Mouse (Mus musculus) kidney, postnatal 0 days (tissue): ENCODE measurements around the gene Tbc1d20. TPM values are rescaled to one million over a fixed set of nuclear protein-coding genes. Genes with fewer than 3 reads are reported as not detected.
A peak's percentile ranks its signal among the peaks of the same experiment; 100 is the strongest.
"Not testable (repeated sequence)": the region's sequence is repeated elsewhere in the genome, so short reads cannot be mapped to it uniquely, and the experiment has no call there.

Experiments
- ATAC-seq: fragments of 200-750 bp; cut with Nextera tagmentation; replicated peaks from 2 replicates; pipeline ENCODE4 v1.8.0; 2017; ENCODE audit warnings: low read depth, moderate number of reproducible peaks, moderate TSS enrichment, moderate library complexity; ENCODE audit not compliant: low FRiP score
- DNase-seq: peaks from one replicate; pipeline ENCODE4 v3.0.0-alpha.2; 2016; ENCODE audit warnings: low spot score
- H3K27ac ChIP-seq: fragments of 300-500 bp; sonication (generic); 2 replicates; pipeline ENCODE4 v1.5.1; 2014; ENCODE audit warnings: mild to moderate bottlenecking
- H3K27me3 ChIP-seq: fragments of 300-500 bp; sonication (generic); 2 replicates; pipeline ENCODE4 v1.6.1; 2014; ENCODE audit warnings: low read length, mixed read lengths; ENCODE audit not compliant: insufficient read depth
- H3K36me3 ChIP-seq: fragments of 300-500 bp; sonication (generic); 2 replicates; pipeline ENCODE4 v1.6.1; 2014; ENCODE audit warnings: low read length, mixed read lengths; ENCODE audit not compliant: insufficient read depth
- H3K4me1 ChIP-seq: fragments of 300-500 bp; sonication (generic); replicated peaks from 2 replicates; pipeline ENCODE4 v1.6.1; 2014; ENCODE audit warnings: antibody characterized with exemption, low read length, mixed read lengths; ENCODE audit not compliant: insufficient read depth
- H3K4me2 ChIP-seq: fragments of 300-500 bp; sonication (generic); 2 replicates; pipeline ENCODE4 v1.6.1; 2014; ENCODE audit warnings: mild to moderate bottlenecking, low read length, moderate library complexity, mixed read lengths
- H3K4me3 ChIP-seq: fragments of 300-500 bp; sonication (generic); replicated peaks from 2 replicates; pipeline ENCODE4 v1.5.1; 2014; ENCODE audit warnings: low read depth, low read length
- H3K9ac ChIP-seq: fragments of 300-500 bp; sonication (generic); 2 replicates; pipeline ENCODE4 v1.6.1; 2014; ENCODE audit warnings: low read depth, low read length
- H3K9me3 ChIP-seq: fragments of 300-500 bp; sonication (generic); replicated peaks from 2 replicates; pipeline ENCODE4 v1.6.1; 2016; ENCODE audit warnings: low read length, inconsistent platforms, mixed read lengths
- CTCF ChIP-seq: IDR thresholded peaks from 2 replicates; pipeline ENCODE4 v1.5.1; 2016; ENCODE audit warnings: antibody characterized with exemption, low read depth, mild to moderate bottlenecking, moderate library complexity
- WGBS: fragments of 180-500 bp; shearing (Covaris S2); extraction: QIAGEN DNeasy Blood & Tissue Kit; methylation state at CpG from one replicate; pipeline ENCODE4 v1.1.7; 2014; 5-methylcytosine and 5-hydroxymethylcytosine counted together
- polyA plus RNA-seq: library from polyadenylated mRNA; unstranded; fragments of >200 nt; fragmentation: Nextera tagmentation; extraction: Ambion mirVana; gene quantifications from 2 replicates; pipeline ENCODE4 v1.2.1, GENCODE M21; 2015

The Tbc1d20 gene
- polyA plus RNA-seq, 1 experiment from 2014 or later = 30.4 TPM

DNA sequence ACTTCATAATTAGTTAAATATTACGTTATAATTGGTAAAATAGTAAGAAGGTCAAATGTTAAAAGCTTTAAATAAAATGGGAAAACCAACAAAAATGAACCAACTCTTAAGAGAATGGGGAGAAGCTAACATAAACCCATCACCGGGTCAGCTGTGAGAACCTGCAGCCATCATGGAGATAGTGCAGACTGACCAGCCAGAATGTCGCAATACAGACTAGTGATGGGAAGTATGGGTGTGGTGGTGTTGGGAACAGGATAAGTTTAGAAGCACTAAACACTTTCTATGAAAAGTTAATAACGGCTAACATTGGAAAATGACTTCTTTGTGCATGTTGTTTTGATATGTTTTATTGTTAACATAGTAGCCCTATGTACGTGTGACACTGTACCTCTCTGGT lies 6.1 kb upstream of the Tbc1d20 start:
- 89% methylated on average over 5 of the region's 5 CpGs for WGBS
- Histone ChIP-seq H3K9ac (no peak overlapping the region), H3K9me3 (no peaks in the 10 kb centered on the region), H3K27ac (no peak overlapping the region), H3K36me3 (peaks cover 27% of the 10 kb centered on the region; the same call in 1 of the 2 replicates), H3K4me3 (no peak overlapping the region), H3K4me1 (no peaks in the 10 kb centered on the region), H3K4me2 (no peak overlapping the region), H3K27me3 (no peaks in the 10 kb centered on the region)
- TF ChIP-seq CTCF = no peak
- DNase-seq (no peak), ATAC-seq (no peak)

- no peak overlapping the region for H3K9ac ChIP-seq
- no peak for DNase-seq
- H3K27me3 ChIP-seq = no peaks in the 10 kb centered on the region
- no peak overlapping the region for H3K4me2 ChIP-seq
- H3K4me1 ChIP-seq = no peaks in the 10 kb centered on the region
- H3K9me3 ChIP-seq = no peaks in the 10 kb centered on the region
- no peak overlapping the region for H3K4me3 ChIP-seq
- no peak overlapping the region for H3K27ac ChIP-seq
- peaks cover 22% of the 10 kb centered on the region; the same call in 1 of the 2 replicates for H3K36me3 ChIP-seq
- ATAC-seq = no peak
- TF ChIP-seq CTCF = no peak
- 75% methylated on average over 8 of the region's 8 CpGs for WGBS
Measured at GRCm38 (mm10) chr2:152288046-152288445, 5.6 kb upstream of the Tbc1d20 start.

DNA sequence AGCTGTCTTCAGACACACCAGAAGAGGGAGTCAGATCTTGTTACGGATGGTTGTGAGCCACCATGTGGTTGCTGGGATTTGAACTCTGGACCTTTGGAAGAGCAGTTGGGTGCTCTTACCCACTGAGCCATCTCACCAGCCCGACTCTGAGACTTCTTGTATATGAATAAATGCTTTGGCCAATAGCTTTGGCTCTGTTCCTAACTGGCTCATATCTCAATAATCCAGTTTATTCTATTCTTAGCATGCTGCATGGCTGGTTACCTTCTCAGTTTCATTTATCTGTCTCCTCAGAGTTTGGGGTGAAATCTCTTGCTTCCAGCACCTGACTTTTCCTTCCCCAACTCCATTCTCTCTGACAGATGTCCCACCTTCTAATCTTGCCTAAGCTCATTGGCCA lies 4.0 kb upstream of the Tbc1d20 start:
- not testable (repeated sequence) for H3K4me2 ChIP-seq, ATAC-seq, H3K4me1 ChIP-seq, H3K27ac ChIP-seq, H3K9me3 ChIP-seq, H3K27me3 ChIP-seq, DNase-seq, H3K4me3 ChIP-seq, H3K9ac ChIP-seq
- 83% methylated on average over 1 of the region's 2 CpGs for WGBS
- H3K36me3 ChIP-seq = peaks cover 12% of the 10 kb centered on the region; the same call in 1 of the 2 replicates

DNA sequence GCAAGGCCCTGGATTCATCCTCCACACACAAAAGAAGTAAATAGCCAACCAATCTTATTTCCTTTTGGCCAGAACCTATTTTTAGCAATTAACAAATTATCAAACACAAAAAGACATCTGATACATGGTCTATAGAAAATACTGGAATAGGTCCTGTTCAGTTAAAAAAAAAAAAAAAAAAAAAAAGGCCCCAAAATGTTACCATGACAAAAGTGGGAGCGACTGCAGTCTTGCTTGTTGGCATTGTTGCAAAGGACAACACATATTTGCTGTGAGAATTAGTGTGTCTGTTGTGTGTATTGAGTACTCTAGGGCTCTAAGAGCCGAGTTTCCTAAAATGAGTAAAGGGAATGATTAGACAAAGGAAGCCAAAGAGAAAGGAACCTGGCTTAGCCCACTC lies 1.2 kb upstream of the Tbc1d20 start:
- H3K27me3 ChIP-seq = no peaks in the 10 kb centered on the region
- H3K4me2 ChIP-seq = no peak overlapping the region
- 0 out of 2 replicates have a peak, but pooled peaks cover 6% of the 10 kb centered on the region for H3K4me1 ChIP-seq
- no peak overlapping the region for H3K9ac ChIP-seq
- DNase-seq (no peak), ATAC-seq (no peak)
- 66% methylated on average over 2 of the region's 2 CpGs for WGBS
- H3K9me3 ChIP-seq = no peaks in the 10 kb centered on the region
- no peak overlapping the region for H3K27ac ChIP-seq
- H3K36me3 ChIP-seq = no peaks in the 10 kb centered on the region
- no peak for TF ChIP-seq CTCF
- no peak overlapping the region for H3K4me3 ChIP-seq

DNA sequence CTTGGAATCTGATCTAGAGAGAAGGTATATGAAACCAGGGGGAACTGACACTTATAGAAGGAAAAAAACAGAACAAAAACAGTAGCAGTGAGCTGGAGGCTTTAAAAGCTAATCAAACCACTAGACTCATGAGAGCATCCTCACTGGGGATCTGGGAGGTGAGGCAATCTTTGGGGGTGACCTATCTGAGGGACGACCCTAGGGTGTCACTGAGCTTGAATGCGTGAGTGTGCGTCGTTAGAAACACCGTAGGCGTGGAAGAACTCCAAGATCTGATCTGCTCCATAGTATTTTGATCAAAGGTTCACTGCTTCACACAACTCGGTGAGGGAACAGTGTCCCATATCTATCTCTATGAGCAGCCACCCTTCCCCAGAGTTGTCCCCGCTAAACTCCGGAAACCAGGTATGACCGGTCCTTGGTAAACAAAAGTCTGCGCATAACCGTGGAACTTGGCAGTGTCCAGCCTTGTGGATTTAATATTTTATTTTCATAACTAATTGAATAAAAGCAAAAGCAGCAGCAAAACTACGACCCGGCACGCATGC lies 375 bp upstream of the Tbc1d20 start:
- ATAC-seq (peak; percentile 54), DNase-seq (peak; percentile 8)
- WGBS = under 1% methylated on average over 15 of the region's 15 CpGs
- no peak for TF ChIP-seq CTCF
- peak overlapping the region; percentile 76 for H3K4me3 ChIP-seq
- H3K27ac ChIP-seq = peak overlapping the region; percentile 82; the same call in 1 of the 2 replicates
- H3K9ac ChIP-seq = peak overlapping the region; percentile 76
- no peaks in the 10 kb centered on the region for H3K27me3 ChIP-seq
- H3K36me3 ChIP-seq = no peaks in the 10 kb centered on the region
- H3K4me2 ChIP-seq = peak overlapping the region; percentile 61
- H3K4me1 ChIP-seq = 0 out of 2 replicates have a peak, but pooled peaks cover 6% of the 10 kb centered on the region
- no peaks in the 10 kb centered on the region for H3K9me3 ChIP-seq

DNA sequence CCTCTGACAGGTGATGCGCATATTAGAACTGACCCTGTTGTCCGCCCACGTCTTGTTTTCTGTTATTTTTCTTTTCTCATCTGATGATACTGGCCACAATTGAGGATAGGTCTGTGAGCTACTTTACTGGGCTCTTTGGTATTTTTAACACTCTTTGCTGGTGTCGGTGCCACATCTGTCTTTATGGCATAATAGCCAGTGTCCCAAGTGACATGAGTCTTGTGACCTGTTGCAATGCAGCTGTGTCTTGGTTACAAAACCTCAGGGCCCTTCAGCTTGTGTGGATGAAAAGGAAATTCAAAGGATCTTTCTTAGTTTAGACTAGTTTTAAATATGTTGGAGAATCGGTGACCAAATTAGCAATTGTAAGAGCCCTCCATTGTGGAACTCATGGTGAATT lies 913 bp downstream of the Tbc1d20 start:
- 28% methylated on average over 5 of the region's 5 CpGs for WGBS
- no peak overlapping the region for H3K27ac ChIP-seq

DNA sequence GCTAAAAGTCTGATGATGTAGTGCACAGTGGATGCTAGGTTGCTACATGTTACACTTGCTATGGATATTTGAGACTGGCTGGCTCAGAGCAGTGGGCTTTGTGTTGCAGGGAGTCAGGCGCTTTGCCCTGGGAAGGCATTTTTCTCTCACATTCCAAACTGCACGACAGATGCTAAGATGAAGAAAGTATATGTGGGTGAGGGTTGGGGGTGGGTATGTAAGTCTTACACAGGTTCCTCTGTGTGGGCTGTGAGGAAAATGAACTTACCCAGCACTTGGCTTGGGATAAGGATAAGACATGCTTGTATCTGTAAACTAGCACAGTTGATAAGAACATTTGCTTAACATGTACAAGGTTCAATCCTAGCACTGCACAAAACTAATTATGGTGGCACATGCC lies 9.2 kb downstream of the Tbc1d20 start:
- no peak for DNase-seq

More for the DNA sequence above, 913 bp downstream of the Tbc1d20 start:
- H3K4me1 ChIP-seq = 0 out of 2 replicates have a peak, but pooled peaks cover 6% of the 10 kb centered on the region
- peak overlapping the region; percentile 61 for H3K4me2 ChIP-seq
- no peaks in the 10 kb centered on the region for H3K36me3 ChIP-seq
- H3K9ac ChIP-seq = peak overlapping the region; percentile 76
- H3K4me3 ChIP-seq = peak overlapping the region; percentile 76
- TF ChIP-seq CTCF = no peak
- no peaks in the 10 kb centered on the region for H3K9me3 ChIP-seq
- ATAC-seq = no peak
- H3K27me3 ChIP-seq = no peaks in the 10 kb centered on the region
- DNase-seq = no peak

More for the DNA sequence above, 9.2 kb downstream of the Tbc1d20 start:
- Histone ChIP-seq H3K9me3 (no peaks in the 10 kb centered on the region), H3K4me3 (no peak overlapping the region), H3K36me3 (peaks cover 44% of the 10 kb centered on the region), H3K4me1 (no peaks in the 10 kb centered on the region), H3K27ac (no peak overlapping the region), H3K4me2 (no peak overlapping the region), H3K27me3 (no peaks in the 10 kb centered on the region), H3K9ac (no peak overlapping the region)
- no peak for ATAC-seq
- TF ChIP-seq CTCF = no peak
- 79% methylated on average over 2 of the region's 2 CpGs for WGBS
